Mouse (Mus musculus): ENCODE measurements at regions not wholly inside any gene's neighbourhood (a gene's known extent, or its start where the extent isn't known, plus 50 kb on each side); places are given as distances from the start of the nearest gene placed in this dataset.

DNA sequence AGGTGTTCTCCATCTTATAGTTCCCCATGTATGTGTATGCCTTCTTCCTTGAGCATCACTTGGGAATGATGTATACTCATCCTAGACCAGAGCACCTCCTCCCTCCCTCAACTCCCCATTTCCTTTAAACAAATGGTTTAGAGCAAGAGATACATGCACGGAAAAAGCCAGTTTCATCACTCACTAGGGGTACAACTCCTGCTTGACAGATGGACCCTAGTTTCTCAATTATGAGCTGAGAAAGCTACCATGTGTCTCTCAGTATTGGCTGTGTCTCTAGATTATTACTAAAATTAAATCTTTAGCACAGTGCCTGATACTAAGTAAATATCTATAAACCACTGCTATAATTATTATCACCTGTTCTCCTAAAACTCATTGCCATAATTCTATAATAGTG, 266.2 kb upstream of the Nr3c2 start:
- no peak for TF ChIP-seq CTCF (IDR thresholded peaks at IDR 0.05; ENCODE audit: control insufficient read depth, insufficient read depth, insufficient replicate concordance, low read depth, low read length)
- TF ChIP-seq POLR2A (IDR thresholded peaks at IDR 0.05; ENCODE audit: control insufficient read depth, low read depth, low read length), result no peak
